ENCODE assay signal across 8 mouse cellular contexts in the genomic region with DNA sequence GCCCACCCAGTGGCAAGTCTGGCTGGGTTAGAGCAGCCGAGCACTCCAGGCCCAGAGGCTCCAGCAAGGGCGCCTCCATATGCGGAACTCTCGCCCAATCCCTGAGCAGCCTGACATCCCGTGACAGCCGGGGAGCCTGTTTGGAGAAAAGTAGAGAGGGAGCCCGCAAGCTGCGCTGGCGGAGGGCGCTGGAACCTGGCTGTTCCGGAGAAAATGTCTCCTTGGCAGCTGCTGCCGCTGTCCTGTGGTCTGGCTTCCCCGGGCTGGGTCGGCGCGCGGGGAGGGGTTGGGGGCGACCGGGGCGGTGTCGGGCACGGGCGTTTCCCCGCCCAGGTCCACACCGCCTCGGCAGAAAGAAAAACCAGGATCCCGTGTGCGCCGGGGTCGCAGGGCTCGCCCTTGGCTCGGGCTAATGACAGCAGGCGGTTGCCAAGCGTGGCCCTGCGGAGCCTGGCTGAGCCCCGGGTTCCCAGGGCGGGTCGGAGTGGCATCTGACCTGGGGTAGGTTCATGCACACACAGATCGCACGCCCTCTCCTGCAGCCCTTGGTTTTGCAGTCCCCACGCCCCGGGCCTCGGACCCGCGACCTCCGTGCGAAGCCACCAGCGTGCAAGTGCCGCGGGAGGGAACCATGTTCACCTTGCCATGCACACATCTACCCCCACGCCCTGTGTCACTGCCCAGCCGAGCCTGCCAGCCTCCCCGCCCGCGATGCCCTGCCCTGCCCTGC. TPM values are rescaled to one million over a fixed set of nuclear protein-coding genes. Genes with fewer than 3 reads are reported as not detected.
DNase-seq lines count a peak whose midpoint lies in the region; ATAC-seq lines count a peak whose summit lies in the region.

No protein-coding gene starts in this region.

- H3K4me2 ChIP-seq in intestine, embryonic 14.5 days (ENCODE audit: low read length), result peak overlapping the region; percentile 69

- H3K4me1 ChIP-seq in intestine, embryonic 14.5 days (replicated peaks; ENCODE audit: control insufficient read depth, insufficient read depth, low read length), result peaks cover 18% of the 10 kb centered on the region; the same call in 1 of the 2 replicates

- H3K4me3 ChIP-seq in intestine, embryonic 14.5 days (ENCODE audit: low read depth, low read length), result peak overlapping the region; percentile 79

- H3K27ac ChIP-seq in intestine, embryonic 14.5 days (ENCODE audit: low read depth), result peak overlapping the region; percentile 88

- no peaks in the 10 kb centered on the region for H3K9me3 ChIP-seq in intestine, embryonic 14.5 days (ENCODE audit: control insufficient read depth, low read length)

- peak overlapping the region; percentile 67 for H3K9ac ChIP-seq in intestine, embryonic 14.5 days (ENCODE audit: low read length)

- intact Hi-C loops in left cerebral cortex, postnatal 14 days (cut with DNase I), result no loop called here

- no peaks in the 10 kb centered on the region for H3K27me3 ChIP-seq in intestine, embryonic 14.5 days (replicated peaks; ENCODE audit: control insufficient read depth, insufficient read depth, low read length)

- WGBS in intestine, embryonic 14.5 days, result under 1% methylated on average over 51 of the region's 55 CpGs

- DNase-seq in adrenal gland, adult 2 months, result peak; percentile 89
- DNase-seq in embryo, embryonic 11 days, result peak; percentile 90
- DNase-seq in gastrocnemius, postnatal 25 days, result peak; percentile 84
- DNase-seq in intestine, embryonic 14.5 days (ENCODE audit: low spot score), result peak; percentile 86
- DNase-seq in left cerebral cortex, postnatal 14 days (ENCODE audit: low spot score in 2 of 2), result peak; percentile 82 to 85
- peak; percentile 78 for DNase-seq in right cerebral cortex, postnatal 14 days
- DNase-seq in urinary bladder, postnatal 25 days (ENCODE audit: low spot score), result peak; percentile 63

- peak; percentile 83 for ATAC-seq in intestine, embryonic 14.5 days (replicated peaks; ENCODE audit: low FRiP score, low TSS enrichment, low read depth)
- peak; percentile 82 for ATAC-seq in megakaryocyte-erythroid progenitor cell, adult 5-6 weeks (replicated peaks; ENCODE audit: low FRiP score, low TSS enrichment, poor library complexity, severe bottlenecking)

- H3K36me3 ChIP-seq in intestine, embryonic 14.5 days (ENCODE audit: control insufficient read depth, insufficient read depth, low read length), result no peaks in the 10 kb centered on the region

RNA-seq across cellular contexts. Expression of gene Rcor3, which starts 1.1 kb away (rescaled TPM):
- 10 to 100 TPM; 20.7 to 23.8 TPM for total RNA-seq in adrenal gland, adult 2 months (2021)
- polyA plus RNA-seq in adrenal gland, adult 2 months (2012; rRNA removed), result 36.9 and 41.5 TPM in 2 replicates
- 10 to 100 TPM; 22.8 to 23.1 TPM for total RNA-seq in gastrocnemius, postnatal 25 days (2021)
- 31.1 and 31.3 TPM in 2 replicates for polyA plus RNA-seq in intestine, embryonic 14.5 days (2014; fragmentation: Nextera tagmentation; extraction: Ambion mirVana)
- total RNA-seq in left cerebral cortex, postnatal 14 days (2021), result 10 to 100 TPM; 31.3 to 32.1 TPM
- total RNA-seq in megakaryocyte-erythroid progenitor cell, adult 5-6 weeks (2014; fragmentation: Nextera tagmentation), result 26.1 and 35.9 TPM in 2 replicates
- 18.3 and 28.4 TPM in 2 replicates for total RNA-seq in megakaryocyte-erythroid progenitor cell, adult 5-6 weeks (2017)

RNA-seq across cellular contexts. Expression of gene Traf5, which starts 44.4 kb away (rescaled TPM):
- 10 to 100 TPM in 1 of 2 experiments, 1 to 10 TPM in 1; 2.9 to 10.3 TPM for total RNA-seq in adrenal gland, adult 2 months (2021)
- polyA plus RNA-seq in adrenal gland, adult 2 months (2012; rRNA removed), result 1.7 and 2.0 TPM in 2 replicates
- total RNA-seq in gastrocnemius, postnatal 25 days (2021), result 1 to 10 TPM; 2.3 to 3.1 TPM
- 21.3 and 26.0 TPM in 2 replicates for polyA plus RNA-seq in intestine, embryonic 14.5 days (2014; fragmentation: Nextera tagmentation; extraction: Ambion mirVana)
- 1 to 10 TPM; 6.4 to 6.8 TPM for total RNA-seq in left cerebral cortex, postnatal 14 days (2021)
- 3.8 and 8.5 TPM in 2 replicates for total RNA-seq in megakaryocyte-erythroid progenitor cell, adult 5-6 weeks (2014; fragmentation: Nextera tagmentation)
- 2.8 and 5.7 TPM in 2 replicates for total RNA-seq in megakaryocyte-erythroid progenitor cell, adult 5-6 weeks (2017)

RNA-seq across cellular contexts. Expression of gene Kcnh1, which starts 53.8 kb away (rescaled TPM):
- under 1 TPM; 0.12 to 0.24 TPM for total RNA-seq in adrenal gland, adult 2 months (2021)
- polyA plus RNA-seq in adrenal gland, adult 2 months (2012; rRNA removed), result 0.07 and 0.09 TPM in 2 replicates
- under 1 TPM in 1 of 2 experiments, not detected in 1; 0.03 TPM for total RNA-seq in gastrocnemius, postnatal 25 days (2021)
- polyA plus RNA-seq in intestine, embryonic 14.5 days (2014; fragmentation: Nextera tagmentation; extraction: Ambion mirVana), result 0.85 and 0.87 TPM in 2 replicates
- 10 to 100 TPM; 55.6 to 67.5 TPM for total RNA-seq in left cerebral cortex, postnatal 14 days (2021)
- total RNA-seq in megakaryocyte-erythroid progenitor cell, adult 5-6 weeks (2014; fragmentation: Nextera tagmentation), result not detected in 2 replicates
- not detected in 2 replicates for total RNA-seq in megakaryocyte-erythroid progenitor cell, adult 5-6 weeks (2017)

Comparison
In these comparisons a context has a peak if more than half of its experiments do, and no peak if none do; other contexts are left out.
1. Peak in every context shown above with its lines: DNase-seq, ATAC-seq, H3K4me3 ChIP-seq and H3K27ac ChIP-seq.
2. RNA of gene Kcnh1, which starts 53.8 kb away (total RNA-seq): 55.6 to 67.5 TPM in left cerebral cortex, postnatal 14 days; 0.12 to 0.24 TPM in adrenal gland, adult 2 months, 0.03 TPM in gastrocnemius, postnatal 25 days and not detected in megakaryocyte-erythroid progenitor cell, adult 5-6 weeks; every median in the first group is over 10 times any median in the second.